Mouse (Mus musculus) liver (tissue): ENCODE measurements around the gene Lefty2.
"Not testable (repeated sequence)": the region's sequence is repeated elsewhere in the genome, so short reads cannot be mapped to it uniquely, and the experiment has no call there.

Experiments used
- DNase-seq: peaks from one replicate; pipeline ENCODE4 v3.0.0-alpha.2; 2020; ENCODE audit warnings: mixed read lengths

Lefty2 gene

GRCm38 (mm10) chr1:180892808-180893207 is at the start of gene Lefty2:
Lefty2 (plus strand) TSS chr1:180893108.
- no peak for DNase-seq

GRCm38 (mm10) chr1:180848114-180848510 is 44.8 kb upstream of the Lefty2 start:
- DNase-seq = peak; percentile 85

GRCm38 (mm10) chr1:180848511-180849241 is 44.2 kb upstream of the Lefty2 start:
- peak; percentile 63 for DNase-seq

GRCm38 (mm10) chr1:180849701-180850301 is 43.1 kb upstream of the Lefty2 start:
- peak; percentile 46 for DNase-seq

- peak; percentile 100 for DNase-seq
Observed at GRCm38 (mm10) chr1:180850316-180851270, 42.3 kb upstream of the Lefty2 start, which contains the start of gene Sde2. Sde2 (plus strand) TSS chr1:180851127.

- no peak for DNase-seq
Observed at GRCm38 (mm10) chr1:180858763-180859162, 34.1 kb upstream of the Lefty2 start.

GRCm38 (mm10) chr1:180860030-180860429 is 32.9 kb upstream of the Lefty2 start:
- DNase-seq = peak; percentile 45

- peak; percentile 31 for DNase-seq
Observed at GRCm38 (mm10) chr1:180863606-180864005, 29.3 kb upstream of the Lefty2 start.

GRCm38 (mm10) chr1:180866001-180866400 is 26.9 kb upstream of the Lefty2 start:
- no peak for DNase-seq

GRCm38 (mm10) chr1:180870122-180870650 is 22.7 kb upstream of the Lefty2 start:
- no peak for DNase-seq

GRCm38 (mm10) chr1:180873861-180874484 is 18.9 kb upstream of the Lefty2 start:
- peak; percentile 80 for DNase-seq

- DNase-seq = no peak
Observed at GRCm38 (mm10) chr1:180874615-180875014, 18.3 kb upstream of the Lefty2 start.

GRCm38 (mm10) chr1:180875126-180875525 is 17.8 kb upstream of the Lefty2 start:
- DNase-seq = no peak

GRCm38 (mm10) chr1:180877466-180877865 is 15.4 kb upstream of the Lefty2 start:
- DNase-seq = no peak

GRCm38 (mm10) chr1:180881768-180882167 is 11.1 kb upstream of the Lefty2 start:
- DNase-seq = no peak

GRCm38 (mm10) chr1:180883731-180884130 is 9.2 kb upstream of the Lefty2 start:
- no peak for DNase-seq

GRCm38 (mm10) chr1:180884484-180884883 is 8.4 kb upstream of the Lefty2 start:
- DNase-seq = no peak

GRCm38 (mm10) chr1:180888556-180889042 is 4.3 kb upstream of the Lefty2 start:
- DNase-seq = peak; percentile 54

GRCm38 (mm10) chr1:180889172-180889571 is 3.7 kb upstream of the Lefty2 start:
- no peak for DNase-seq

- DNase-seq = peak; percentile 36
Observed at GRCm38 (mm10) chr1:180889841-180890240, 3.1 kb upstream of the Lefty2 start.

- DNase-seq = not testable (repeated sequence)
Observed at GRCm38 (mm10) chr1:180894088-180894987, 1.4 kb downstream of the Lefty2 start.
